Mouse (Mus musculus) intestine, postnatal 0 days (tissue): Measurements from ENCODE around the gene Rbm34. TPM values are rescaled to one million over a fixed set of nuclear protein-coding genes. Genes with fewer than 3 reads are reported as not detected.
"Not testable (repeated sequence)": the region's sequence is repeated elsewhere in the genome, so short reads cannot be mapped to it uniquely, and the experiment has no call there.

ENCODE experiments used
- ATAC-seq: fragments of 200-750 bp; cut with Nextera tagmentation; 2 replicates; pipeline ENCODE4 v1.8.0; 2017; ENCODE audit warnings: mild to moderate bottlenecking, moderate TSS enrichment, moderate library complexity
- H3K27ac ChIP-seq: fragments of 300-500 bp; sonication (generic); 2 replicates; pipeline ENCODE4 v1.5.1; 2014; ENCODE audit warnings: mild to moderate bottlenecking, low read depth, low read length, moderate library complexity
- H3K27me3 ChIP-seq: fragments of 300-500 bp; sonication (generic); replicated peaks from 2 replicates; pipeline ENCODE4 v1.6.1; 2014; ENCODE audit warnings: low read length, mixed read lengths; ENCODE audit not compliant: control insufficient read depth, insufficient read depth
- H3K36me3 ChIP-seq: fragments of 300-500 bp; sonication (generic); 2 replicates; pipeline ENCODE4 v1.6.1; 2014; ENCODE audit warnings: mild to moderate bottlenecking, moderate library complexity; ENCODE audit not compliant: control insufficient read depth, insufficient read depth
- H3K4me1 ChIP-seq: fragments of 300-500 bp; sonication (generic); replicated peaks from 2 replicates; pipeline ENCODE4 v1.6.1; 2014; ENCODE audit warnings: antibody characterized with exemption, low read length, mixed read lengths; ENCODE audit not compliant: control insufficient read depth, insufficient read depth
- H3K4me2 ChIP-seq: fragments of 300-500 bp; sonication (generic); replicated peaks from 2 replicates; pipeline ENCODE4 v1.6.1; 2014; ENCODE audit warnings: low read depth, mild to moderate bottlenecking, moderate library complexity
- H3K4me3 ChIP-seq: fragments of 300-500 bp; sonication (generic); 2 replicates; pipeline ENCODE4 v1.5.1; 2014; ENCODE audit warnings: low read depth, low read length
- H3K9ac ChIP-seq: fragments of 300-500 bp; sonication (generic); 2 replicates; pipeline ENCODE4 v1.6.1; 2014; ENCODE audit warnings: mild to moderate bottlenecking, low read depth, low read length
- H3K9me3 ChIP-seq: fragments of 300-500 bp; sonication (generic); 2 replicates; pipeline ENCODE4 v1.6.1; 2016; ENCODE audit warnings: mixed run types; ENCODE audit not compliant: control insufficient read depth
- CTCF ChIP-seq: sonication (generic); IDR thresholded peaks from 2 replicates; pipeline ENCODE4 v1.5.1; 2016; ENCODE audit warnings: low read depth, mild to moderate bottlenecking, control low read depth, antibody characterized with exemption, moderate library complexity
- WGBS: fragments of 180-500 bp; shearing (Covaris S2); extraction: QIAGEN DNeasy Blood & Tissue Kit; methylation state at CpG from one replicate; pipeline ENCODE4 v1.1.7; 2014; 5-methylcytosine and 5-hydroxymethylcytosine counted together
- polyA plus RNA-seq: library from polyadenylated mRNA; unstranded; fragments of >200 nt; fragmentation: Nextera tagmentation; extraction: Ambion mirVana; gene quantifications from 2 replicates; pipeline ENCODE4 v1.2.1, GENCODE M21; 2015

Rbm34 gene
- polyA plus RNA-seq, 1 experiment from 2014 or later = 25.3 TPM

GRCm38 (mm10) chr8:126919255-126919654 lies 51.6 kb downstream of the Rbm34 start:
- Histone ChIP-seq H3K9me3 (no peaks in the 10 kb centered on the region), H3K4me3 (no peak overlapping the region), H3K27me3 (no peaks in the 10 kb centered on the region), H3K36me3 (no peaks in the 10 kb centered on the region), H3K4me1 (peaks cover 4% of the 10 kb centered on the region; the same call in 1 of the 2 replicates), H3K4me2 (no peak overlapping the region), H3K27ac (peak overlapping the region; percentile 8), H3K9ac (no peak overlapping the region)
- WGBS = 71% methylated on average over 2 of the region's 2 CpGs
- no peak for TF ChIP-seq CTCF
- peak; percentile 12; the same call in 1 of the 2 replicates for ATAC-seq

- 100% methylated on average over 1 of the region's 1 CpGs for WGBS
- Histone ChIP-seq H3K4me3 (no peak overlapping the region), H3K27ac (no peak overlapping the region), H3K9me3 (no peaks in the 10 kb centered on the region), H3K4me2 (no peak overlapping the region), H3K9ac (no peak overlapping the region), H3K27me3 (no peaks in the 10 kb centered on the region), H3K36me3 (no peaks in the 10 kb centered on the region), H3K4me1 (peaks cover 4% of the 10 kb centered on the region; the same call in 1 of the 2 replicates)
- ATAC-seq = no peak
- TF ChIP-seq CTCF = no peak
Measured at GRCm38 (mm10) chr8:126918356-126918755, 52.5 kb downstream of the Rbm34 start.

GRCm38 (mm10) chr8:126917179-126917905 lies 53.5 kb downstream of the Rbm34 start:
- no peak for ATAC-seq
- H3K4me2 ChIP-seq = no peak overlapping the region
- H3K27me3 ChIP-seq = no peaks in the 10 kb centered on the region
- 49% methylated on average over 6 of the region's 6 CpGs for WGBS
- TF ChIP-seq CTCF = peak; percentile 42
- H3K4me3 ChIP-seq = no peak overlapping the region
- no peak overlapping the region for H3K9ac ChIP-seq
- no peaks in the 10 kb centered on the region for H3K9me3 ChIP-seq
- no peak overlapping the region for H3K27ac ChIP-seq
- H3K4me1 ChIP-seq = peaks cover 4% of the 10 kb centered on the region; the same call in 1 of the 2 replicates
- H3K36me3 ChIP-seq = no peaks in the 10 kb centered on the region

- no peak overlapping the region for H3K4me2 ChIP-seq
- ATAC-seq = no peak
- no peaks in the 10 kb centered on the region for H3K36me3 ChIP-seq
- H3K27me3 ChIP-seq = no peaks in the 10 kb centered on the region
- H3K4me3 ChIP-seq = no peak overlapping the region
- no peaks in the 10 kb centered on the region for H3K9me3 ChIP-seq
- WGBS = 84% methylated on average over 4 of the region's 4 CpGs
- H3K4me1 ChIP-seq = peaks cover 4% of the 10 kb centered on the region; the same call in 1 of the 2 replicates
- H3K27ac ChIP-seq = no peak overlapping the region
- H3K9ac ChIP-seq = no peak overlapping the region
- TF ChIP-seq CTCF = no peak
Measured at GRCm38 (mm10) chr8:126916611-126917010, 54.3 kb downstream of the Rbm34 start.

GRCm38 (mm10) chr8:126914609-126915375 lies 56.1 kb downstream of the Rbm34 start:
- 60% methylated on average over 10 of the region's 10 CpGs for WGBS
- Histone ChIP-seq H3K4me2 (no peak overlapping the region), H3K4me3 (no peak overlapping the region), H3K27me3 (no peaks in the 10 kb centered on the region), H3K36me3 (no peaks in the 10 kb centered on the region), H3K4me1 (peaks cover 4% of the 10 kb centered on the region; the same call in 1 of the 2 replicates), H3K9ac (no peak overlapping the region), H3K27ac (no peak overlapping the region), H3K9me3 (no peaks in the 10 kb centered on the region)
- no peak for TF ChIP-seq CTCF
- no peak for ATAC-seq

GRCm38 (mm10) chr8:126914107-126914490 lies 56.8 kb downstream of the Rbm34 start:
- H3K9me3 ChIP-seq, H3K27ac ChIP-seq, H3K27me3 ChIP-seq, H3K4me3 ChIP-seq, H3K36me3 ChIP-seq, ATAC-seq, H3K9ac ChIP-seq, H3K4me2 ChIP-seq, H3K4me1 ChIP-seq: not testable (repeated sequence)
- WGBS = 55% methylated on average over 9 of the region's 10 CpGs
